Mouse (Mus musculus): ENCODE results near the gene H2afz.

DNA sequence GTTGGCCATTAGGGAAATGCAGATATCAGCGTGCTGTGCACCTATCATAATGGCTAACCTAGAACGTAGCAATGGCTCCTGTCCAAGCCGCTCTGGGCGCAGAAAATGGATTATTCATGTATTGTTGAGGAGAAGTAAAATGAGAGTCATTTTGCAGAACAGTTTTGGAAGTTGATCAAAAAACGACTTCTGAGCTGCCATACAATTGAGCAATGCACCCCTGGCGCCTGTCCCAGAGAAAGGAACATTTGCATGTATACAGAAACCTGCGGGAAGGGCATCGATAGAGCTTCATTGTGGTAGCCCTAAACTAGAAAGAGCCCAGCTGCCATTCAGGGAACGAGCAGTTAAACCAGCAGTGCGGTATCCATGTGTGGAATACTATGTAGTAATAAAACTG is 35.9 kb downstream of the H2afz start:
- TF ChIP-seq CTCF (IDR thresholded peaks at IDR 0.05; ENCODE audit: control insufficient read depth, insufficient read depth, insufficient read length) = no peak
- TF ChIP-seq MYOD1 (IDR thresholded peaks at IDR 0.05; ENCODE audit: control insufficient read depth, insufficient read length, low read depth) = no peak
- no peak for TF ChIP-seq MYOG (IDR thresholded peaks at IDR 0.05; ENCODE audit: control insufficient read depth, extremely low read depth, insufficient read length)
- no peak for TF ChIP-seq MAX (IDR thresholded peaks at IDR 0.05)
- TF ChIP-seq USF1 (IDR thresholded peaks at IDR 0.05; ENCODE audit: low read depth) = no peak

All from C2C12 (cell line).